Mouse (Mus musculus): ENCODE measurements around the gene Elf4.
A peak's percentile ranks its signal among the peaks of the same experiment; 100 is the strongest.

The Elf4 gene

DNA sequence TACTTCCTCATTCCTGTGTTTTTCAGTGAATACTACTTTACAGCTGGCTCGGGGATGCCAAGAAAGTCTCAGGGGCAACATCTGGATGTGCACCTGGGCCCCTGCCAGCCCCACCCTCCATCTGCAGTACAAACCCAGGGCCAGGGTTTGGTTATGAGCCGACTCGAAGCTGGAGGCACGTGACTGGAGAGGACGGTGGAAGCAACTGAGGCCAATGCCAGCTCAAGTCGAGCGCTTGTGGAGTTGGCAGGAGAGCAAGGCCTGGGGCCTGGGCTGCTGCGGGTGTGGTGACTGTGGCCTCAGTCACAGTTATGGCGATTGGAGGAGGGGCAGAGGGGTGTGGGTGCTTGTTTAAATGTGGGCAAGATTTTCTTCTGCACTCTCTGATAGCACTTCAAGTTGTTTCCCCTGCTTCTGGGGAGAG lies 27.4 kb downstream of the Elf4 start:
- no peak for DNase-seq

DNA sequence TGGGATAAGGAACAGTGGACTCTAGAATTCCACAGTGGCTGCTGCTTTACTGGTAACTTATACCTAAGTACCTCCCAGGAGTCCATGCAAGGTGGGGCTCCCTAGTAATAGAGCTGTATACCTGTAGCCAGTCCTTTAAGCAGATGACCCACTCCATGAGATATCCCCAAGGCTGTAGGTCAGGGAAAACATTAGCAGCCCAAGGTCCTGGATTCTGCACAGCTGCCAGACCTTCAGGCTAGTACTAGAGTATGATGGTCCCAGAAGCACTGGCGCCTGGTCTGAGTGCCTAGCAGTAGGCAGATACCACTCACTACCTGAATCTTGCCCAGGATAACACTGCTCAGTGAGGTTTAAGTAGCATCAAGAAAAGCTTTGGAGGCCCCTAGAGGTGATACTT lies 28.7 kb downstream of the Elf4 start:
- DNase-seq, result no peak

DNA sequence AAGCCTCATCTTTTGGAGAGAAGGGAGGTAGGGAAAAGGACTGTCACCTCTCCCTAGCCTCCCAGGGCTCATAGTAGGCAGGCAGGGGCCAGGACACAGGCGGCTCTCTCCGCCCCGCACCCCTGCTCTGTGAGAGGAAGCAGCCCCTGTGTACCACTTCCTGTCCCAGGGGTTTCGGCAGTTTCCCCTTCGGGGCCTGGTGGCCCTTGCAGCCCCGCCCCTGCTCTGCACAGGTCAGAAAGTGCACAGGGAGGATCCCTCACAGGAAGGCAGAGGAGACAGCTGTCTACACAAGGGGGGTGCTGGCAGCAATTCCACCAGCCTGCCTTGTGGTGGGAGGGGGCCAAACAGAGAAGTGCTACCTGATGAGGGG lies 29.4 kb downstream of the Elf4 start:
- DNase-seq, result no peak

DNA sequence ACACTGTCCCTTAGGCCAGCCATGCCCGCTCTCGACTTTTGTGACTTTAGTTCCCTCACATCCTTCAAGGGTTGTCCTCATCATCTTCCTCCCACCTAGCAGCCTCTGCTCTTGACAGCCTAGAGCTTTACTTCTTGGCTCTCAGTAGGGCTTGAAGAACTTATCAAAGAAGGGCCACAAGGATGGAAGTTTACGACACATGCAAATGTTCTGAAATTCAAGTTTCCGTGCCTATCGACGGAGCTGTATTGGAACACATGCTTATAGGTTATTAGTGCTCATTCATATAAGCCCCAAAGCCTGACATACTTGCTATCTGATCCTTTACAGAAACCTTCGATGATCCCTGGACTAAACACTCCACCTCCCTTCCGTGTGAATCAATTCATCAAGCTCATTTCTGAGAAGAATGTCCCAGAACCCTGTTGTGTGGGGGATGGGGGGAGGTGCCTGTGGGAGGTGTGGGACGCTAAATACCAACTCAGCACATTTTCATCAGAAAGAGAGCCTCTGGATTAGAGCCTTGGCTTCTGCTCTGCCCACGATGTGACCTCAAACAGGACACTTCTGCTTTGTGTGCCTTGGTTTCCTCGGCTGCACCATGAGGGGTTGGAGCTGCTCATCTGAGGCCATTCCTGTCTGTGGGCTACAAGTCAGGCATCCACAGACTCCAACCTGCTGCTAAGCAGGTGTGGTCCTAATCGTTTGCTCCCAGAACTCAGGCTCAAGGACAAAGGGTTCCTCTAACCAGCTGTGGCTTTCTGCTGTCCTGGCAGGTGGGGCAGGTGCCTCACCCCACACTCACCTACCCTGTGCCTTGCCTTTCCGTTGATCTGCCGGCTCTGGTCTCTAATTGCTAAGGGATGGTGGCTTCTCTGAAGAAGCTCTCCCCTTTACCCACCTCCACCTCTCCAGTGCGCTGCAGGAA lies 30.1 kb downstream of the Elf4 start:
- DNase-seq, result no peak

DNA sequence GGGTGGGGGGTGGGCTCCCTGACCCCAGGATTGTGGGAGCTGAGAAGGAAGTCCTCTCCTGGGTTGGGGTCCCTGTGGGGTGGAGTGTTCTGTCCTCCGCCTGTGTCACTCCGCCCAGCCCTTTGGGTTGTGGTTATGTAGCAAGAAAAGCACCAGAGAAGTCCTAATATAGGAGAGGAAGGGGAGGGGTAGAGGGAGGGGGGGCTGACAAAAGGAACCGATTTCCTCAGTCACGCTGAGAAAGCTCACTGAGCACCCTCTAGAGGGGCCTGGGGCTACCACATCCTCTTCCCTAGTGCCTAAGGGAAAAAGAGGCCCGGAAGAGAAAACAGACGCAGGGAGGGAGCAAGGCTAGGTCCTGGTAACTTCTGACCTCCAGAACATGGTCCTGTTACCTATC lies 33.4 kb downstream of the Elf4 start:
- no peak for DNase-seq

DNA sequence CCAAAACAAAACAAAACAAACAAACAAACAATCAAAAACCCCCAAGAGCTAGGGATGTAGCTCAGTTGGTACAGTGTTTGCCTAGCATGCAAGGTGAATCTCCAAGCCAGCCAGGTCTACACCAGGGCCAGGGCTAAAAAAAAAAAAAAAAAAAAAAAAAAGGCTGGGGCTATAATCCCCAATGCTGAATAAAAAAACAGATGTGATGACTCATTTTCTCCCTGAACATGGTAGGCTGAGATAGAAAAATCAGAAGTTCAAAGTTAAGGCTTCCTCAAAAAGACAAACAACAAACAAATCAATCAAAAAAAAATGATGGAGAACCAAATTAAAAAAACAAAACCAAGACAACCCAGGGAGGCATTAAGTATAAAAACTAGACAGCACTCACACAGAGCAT lies 33.8 kb downstream of the Elf4 start:
- no peak for DNase-seq

DNA sequence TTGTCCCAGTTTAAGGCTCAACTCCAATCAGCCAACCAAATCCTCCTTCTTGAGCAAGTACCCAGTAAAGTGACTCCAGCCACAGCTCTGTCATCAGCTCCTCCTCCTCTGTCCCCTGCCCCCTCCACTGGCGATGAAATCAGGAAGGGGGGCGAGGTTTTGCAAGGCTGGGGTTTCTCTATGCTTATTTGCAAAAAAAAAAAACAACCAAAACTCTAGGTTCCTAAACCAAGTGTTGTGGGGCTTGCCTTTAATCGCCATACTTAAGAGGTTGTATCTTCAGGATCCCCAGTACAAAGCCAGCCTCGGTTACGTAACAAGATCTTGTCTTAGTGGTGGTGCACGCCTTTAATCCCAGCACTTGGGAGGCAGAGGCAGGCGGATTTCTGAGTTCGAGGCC lies 34.3 kb downstream of the Elf4 start:
- no peak for DNase-seq

DNA sequence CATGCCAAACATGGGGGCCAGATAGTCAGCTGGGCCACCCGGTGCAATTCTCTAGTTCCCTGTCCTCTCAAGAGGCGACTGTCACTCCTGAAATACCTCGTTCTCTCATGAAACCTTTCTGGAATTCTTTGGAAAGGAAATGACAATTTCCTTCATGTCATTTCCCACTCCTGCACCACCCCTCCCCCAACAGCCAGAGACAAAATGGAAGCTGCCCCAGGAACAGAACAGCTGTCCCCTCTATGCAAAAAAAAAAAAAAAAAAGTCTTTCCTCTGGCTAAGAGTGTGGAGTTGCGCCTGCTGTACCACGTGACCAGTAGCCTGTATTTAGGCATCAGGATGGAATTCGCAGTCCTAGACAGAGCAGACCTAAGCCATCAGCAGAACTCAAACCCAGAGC lies 34.7 kb downstream of the Elf4 start:
- no peak for DNase-seq

DNA sequence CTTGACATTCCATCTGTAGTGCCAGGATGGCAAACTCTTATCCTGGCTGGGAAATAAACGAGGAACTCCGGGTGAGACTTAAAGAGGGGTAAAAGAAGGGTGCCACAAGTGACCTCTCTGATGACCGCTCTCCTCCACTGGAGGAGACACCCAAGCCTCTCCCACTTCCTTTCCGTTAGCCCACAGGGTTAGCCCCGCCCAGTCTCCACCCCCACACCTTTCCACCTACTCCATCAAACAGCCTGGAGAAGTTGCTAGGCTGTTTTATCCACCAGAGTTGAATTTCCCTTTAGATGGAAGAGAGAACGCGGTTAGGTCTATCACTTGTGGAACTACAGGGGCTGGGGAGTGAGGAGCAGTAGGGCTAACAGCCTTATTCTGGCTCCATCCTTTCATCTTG lies 37.7 kb downstream of the Elf4 start:
- no peak for DNase-seq

DNA sequence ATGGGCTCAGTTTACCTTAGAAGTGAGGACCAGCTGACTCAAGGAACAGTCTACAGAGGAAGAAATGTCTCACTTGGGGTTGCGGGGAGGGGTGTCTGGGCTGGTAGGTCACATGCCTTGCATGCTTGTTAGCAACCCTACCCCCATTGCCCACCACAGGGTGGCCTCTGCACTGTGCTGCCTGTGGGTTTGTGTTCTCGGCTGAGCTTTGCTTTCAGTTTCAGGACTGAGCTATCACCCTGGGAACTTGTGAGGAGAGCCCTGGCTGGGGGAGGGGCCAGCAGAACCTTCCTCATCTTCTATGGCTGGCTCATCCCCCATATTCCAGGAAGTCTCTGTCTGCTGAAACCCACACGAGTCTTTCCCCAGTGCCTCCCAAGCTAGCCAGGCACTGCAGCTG lies 38.3 kb downstream of the Elf4 start:
- DNase-seq, result no peak

DNA sequence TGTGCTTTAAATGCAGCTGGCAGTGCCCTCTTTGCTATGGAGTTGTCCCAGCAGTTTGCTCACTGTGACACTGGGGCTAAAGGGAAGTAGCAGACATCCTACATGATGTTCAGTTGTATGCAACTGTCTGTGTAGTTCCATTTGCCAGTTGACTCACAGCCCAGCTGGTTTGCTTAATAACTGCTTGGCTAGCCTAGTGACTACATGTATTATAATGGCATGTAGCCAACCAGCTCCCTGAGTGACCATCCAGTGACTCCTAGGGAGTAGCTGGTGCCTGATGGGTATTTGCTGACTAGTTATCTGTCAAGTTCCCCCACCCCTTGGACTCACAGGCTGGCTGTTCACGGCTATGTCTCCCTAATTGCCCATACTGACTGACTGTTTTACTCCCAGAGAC lies 39.3 kb downstream of the Elf4 start:
- DNase-seq, result no peak

DNA sequence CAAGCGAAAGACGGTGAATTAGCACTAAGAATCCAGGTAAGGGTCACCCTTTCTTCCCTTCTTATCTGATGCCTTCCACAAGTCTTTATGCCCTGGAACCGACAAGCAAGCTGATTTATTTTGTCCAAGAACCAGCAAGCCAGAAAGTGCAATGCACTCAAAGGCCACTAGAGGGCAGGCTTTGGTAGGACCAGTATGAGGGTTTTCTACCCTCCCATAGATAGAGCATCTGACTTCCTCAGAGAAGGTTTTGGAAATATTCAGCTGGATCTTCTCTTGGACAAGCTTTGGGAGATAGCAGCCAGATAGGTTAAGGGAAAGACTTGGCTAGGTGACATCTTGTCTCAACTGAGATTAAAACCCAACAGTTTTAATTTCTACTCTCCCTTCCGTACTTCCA lies 39.9 kb downstream of the Elf4 start:
- DNase-seq, result peak; percentile 51 to 58

DNA sequence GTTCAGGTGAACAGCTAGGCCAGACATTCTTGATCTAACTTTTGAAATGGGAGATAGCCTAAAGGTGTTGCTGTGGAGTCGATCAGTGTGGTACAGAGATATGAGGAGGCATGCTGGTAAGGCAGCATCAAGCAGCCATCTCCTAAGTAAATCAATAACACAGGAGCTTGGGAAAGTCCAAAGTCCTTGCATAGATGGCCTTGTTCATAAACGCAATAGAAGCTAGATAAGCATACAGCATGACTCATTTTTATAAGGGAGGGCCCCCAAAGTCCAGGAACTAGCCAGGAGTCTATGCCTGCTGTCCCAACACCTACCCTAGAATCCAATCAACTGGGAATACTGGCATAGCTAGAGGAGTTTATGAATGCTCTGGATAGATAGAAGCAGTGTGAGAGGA lies 44.5 kb downstream of the Elf4 start:
- DNase-seq, result no peak

DNA sequence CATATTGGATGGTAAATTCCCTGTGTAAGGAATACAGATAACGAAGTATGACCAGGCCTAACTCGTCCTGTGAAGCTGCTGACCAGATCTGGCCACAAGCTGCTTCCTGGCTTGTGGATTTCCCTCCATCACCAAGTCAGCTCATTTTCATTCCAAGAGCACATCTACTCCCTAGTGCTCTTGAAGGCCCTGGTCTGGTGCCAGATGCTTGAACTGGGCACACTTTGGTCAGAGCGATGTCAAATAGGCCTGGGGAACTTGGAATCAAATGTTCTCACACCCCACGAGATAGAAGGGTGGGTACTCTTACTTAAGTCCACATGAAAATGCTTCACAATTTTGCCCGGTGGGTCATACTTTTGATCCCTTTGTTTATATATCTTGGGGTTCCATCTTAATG lies 48.6 kb downstream of the Elf4 start:
- DNase-seq, result no peak

DNA sequence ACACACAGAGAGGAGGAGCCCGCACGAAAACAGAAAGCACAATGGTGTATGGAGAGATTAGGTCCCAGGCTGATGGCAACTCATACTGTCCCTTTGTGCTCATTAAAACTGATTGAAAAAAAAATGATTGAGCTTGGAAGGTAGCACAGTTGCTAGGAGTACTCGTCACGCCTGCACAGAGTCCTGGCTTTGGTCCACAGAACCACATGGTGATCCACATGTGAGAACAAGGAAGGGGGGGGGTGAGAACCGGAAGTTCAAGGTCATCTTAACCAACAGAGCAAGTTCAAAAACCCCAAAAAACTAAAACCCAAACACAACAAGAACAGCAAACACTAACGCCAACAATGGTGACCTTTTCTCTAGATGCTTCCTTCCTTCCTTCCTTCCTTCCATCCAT lies 50.3 kb downstream of the Elf4 start:
- no peak for DNase-seq

DNA sequence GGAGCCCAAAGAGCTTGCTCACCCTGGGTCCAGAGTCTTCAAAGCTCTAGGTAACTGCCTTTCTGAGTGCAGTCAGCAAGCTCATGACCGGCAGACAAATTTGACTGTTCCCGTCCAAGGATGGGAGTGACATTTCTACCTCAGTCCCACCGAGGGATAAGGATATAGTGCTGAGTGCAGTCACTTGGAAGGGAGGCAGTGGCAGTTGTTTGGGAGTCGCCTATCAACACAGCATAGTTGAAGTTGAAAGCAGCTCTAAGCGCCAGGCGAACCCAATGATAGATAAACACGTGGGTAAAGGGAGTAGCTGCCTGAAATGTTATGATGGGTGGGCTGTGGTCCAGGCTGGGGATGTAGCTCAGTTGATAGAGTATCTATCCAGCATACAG lies 52.5 kb downstream of the Elf4 start:
- no peak for DNase-seq

DNA sequence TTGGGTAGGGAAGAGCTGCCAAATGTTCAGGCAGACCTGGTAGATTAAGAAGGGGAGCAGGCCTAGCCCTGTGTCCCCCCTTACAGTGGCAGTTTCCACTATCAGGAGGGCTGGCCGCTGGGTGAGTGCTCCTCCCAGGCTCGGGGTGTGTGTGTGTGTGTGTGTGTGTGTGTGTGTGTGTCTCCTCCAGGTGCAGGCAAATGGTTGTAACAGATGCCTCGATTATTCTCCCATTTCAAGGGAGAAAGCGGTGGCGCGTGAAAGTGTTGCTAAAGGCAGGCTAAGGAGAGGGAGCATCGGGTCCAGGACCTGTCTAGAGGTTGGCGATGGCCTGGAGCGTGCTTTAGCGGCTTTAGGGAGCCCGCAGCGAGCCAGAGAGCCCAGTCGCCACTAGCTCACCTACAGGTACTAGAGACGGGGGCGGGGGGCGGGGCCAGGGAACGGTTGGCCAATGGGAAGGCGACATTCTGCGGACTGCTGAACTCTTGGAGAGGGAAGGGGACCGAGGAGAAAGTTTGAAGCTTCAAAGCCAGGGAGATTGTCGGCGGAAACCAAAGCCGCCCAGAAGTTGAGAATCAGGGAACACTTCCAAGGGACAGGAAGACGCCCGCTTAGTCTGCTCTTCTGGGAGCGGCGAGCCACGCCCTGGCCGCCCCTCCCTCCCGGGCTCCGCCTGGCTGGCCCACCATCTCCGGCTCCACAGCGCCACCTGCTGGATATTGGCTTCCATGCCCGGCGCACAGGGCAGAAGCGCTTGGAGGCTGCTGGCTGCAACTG lies 53.1 kb downstream of the Elf4 start:
- peak; percentile 84 to 91 for DNase-seq

DNA sequence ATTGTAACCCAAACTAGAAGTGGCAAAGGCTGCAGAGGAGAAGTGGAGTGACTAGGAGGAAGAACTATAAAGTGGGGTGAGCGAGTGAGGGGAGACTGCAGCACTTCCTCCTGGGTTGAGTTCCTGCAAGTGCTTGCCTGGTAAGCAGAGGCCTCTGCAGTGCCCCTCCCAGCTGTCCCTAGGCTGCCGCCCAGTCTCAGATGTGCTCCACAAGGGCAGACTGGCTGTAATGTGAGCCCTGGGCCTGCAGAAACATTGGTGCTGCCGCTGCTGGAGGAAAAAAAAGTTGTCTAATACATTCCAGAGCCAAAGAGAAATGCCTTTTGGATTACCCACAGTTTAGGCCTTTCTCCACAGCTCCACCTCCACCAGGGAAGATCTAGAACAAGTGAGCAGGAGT lies 57.8 kb downstream of the Elf4 start:
- DNase-seq, result no peak

DNA sequence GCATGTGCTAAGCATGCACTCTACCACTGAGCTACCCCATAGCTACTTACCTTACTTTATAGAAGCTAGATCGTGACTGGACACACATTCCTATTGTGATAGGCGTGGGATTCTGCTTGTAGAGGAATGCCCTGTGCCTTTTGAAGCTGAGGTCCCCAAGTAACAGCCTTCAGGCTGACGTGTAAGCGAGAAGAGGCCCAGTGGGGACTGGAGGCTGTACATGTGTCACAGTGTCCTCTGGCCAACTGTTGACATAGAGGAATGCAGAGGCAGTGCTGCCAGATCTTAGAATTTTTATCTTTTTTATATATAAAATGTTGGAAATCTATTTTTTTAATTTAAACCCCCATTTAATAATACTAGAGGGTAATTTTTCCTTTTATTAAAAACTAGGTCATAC lies 62.9 kb downstream of the Elf4 start:
- no peak for DNase-seq

DNA sequence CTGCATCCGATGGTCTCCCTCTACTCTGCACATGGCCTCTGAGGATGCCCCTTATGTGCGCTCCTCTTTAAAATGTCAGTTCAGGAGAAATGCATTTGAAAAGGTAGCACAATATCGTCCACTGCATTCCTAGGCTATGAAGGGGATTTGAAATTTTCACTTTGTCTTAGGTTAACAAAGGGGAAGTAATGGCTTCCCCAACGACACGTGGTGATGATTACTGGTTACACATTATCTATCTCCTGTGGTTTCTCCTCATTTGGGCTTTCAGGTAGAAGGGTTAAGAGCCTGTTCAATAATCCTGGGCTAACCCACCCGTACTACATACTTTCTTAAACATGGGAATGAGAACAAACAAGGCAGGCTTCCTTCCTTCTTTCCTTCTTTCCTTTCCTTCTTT lies 73.6 kb downstream of the Elf4 start:
- no peak for DNase-seq

DNA sequence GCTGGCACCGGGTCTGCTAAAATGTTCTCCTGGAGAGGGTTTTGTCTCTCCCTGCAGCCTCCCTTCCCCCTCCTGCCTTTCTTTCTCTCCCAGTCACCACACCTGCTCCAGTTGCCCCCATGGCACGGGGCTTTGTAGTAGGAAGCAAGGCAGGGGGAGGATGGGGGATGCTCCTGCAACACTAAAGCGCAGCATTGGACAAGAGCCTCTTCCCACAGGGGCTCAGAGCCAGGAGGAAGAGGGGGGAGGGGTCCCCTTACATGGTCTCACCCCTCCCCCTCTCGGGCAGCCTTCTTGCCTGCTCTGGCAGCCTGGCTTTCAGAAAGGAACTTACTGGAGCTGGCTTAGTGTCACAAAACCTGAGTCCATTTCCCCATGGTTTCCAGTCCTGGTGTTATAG lies 77.0 kb downstream of the Elf4 start:
- DNase-seq, result no peak

DNA sequence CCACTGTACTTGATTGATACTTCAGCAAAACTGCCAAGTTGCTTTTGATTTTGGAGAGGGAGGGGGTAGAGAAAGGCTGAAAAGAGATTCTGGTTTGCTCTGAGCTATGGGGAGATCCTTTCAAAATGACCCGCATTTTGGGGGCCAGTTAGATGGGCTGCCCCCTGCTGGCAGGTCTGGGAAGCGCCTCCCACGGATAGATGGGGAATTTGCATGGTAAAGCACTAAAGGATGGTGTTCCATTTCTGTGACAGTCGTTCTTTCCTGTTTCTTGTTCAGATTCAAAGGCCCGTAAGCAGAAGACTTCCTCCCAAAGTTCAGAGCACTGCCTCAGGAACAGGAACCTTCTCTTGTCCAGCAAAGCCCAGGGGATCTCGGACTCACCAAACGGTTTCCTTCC lies 79.3 kb downstream of the Elf4 start:
- peak; percentile 39 to 59 for DNase-seq

DNA sequence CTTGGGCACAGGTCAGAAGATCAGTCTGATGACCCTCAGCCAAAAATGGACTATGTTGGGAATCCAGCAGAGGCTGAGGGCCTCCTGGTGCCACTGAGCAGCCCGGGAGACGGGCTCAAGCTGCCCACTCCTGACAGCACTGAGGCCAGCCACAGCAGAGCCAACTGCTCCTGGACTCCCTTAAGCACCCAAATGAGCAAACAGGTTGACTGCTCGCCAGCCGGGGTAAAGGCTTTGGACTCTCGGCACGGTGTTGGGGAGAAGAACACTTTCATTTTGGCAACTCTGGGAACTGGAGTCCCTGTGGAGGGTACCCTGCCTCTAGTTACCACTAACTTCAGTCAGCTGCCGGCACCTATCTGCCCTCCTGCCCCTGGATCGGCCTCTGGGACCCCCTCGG lies 95.1 kb downstream of the Elf4 start:
- DNase-seq, result no peak

DNA sequence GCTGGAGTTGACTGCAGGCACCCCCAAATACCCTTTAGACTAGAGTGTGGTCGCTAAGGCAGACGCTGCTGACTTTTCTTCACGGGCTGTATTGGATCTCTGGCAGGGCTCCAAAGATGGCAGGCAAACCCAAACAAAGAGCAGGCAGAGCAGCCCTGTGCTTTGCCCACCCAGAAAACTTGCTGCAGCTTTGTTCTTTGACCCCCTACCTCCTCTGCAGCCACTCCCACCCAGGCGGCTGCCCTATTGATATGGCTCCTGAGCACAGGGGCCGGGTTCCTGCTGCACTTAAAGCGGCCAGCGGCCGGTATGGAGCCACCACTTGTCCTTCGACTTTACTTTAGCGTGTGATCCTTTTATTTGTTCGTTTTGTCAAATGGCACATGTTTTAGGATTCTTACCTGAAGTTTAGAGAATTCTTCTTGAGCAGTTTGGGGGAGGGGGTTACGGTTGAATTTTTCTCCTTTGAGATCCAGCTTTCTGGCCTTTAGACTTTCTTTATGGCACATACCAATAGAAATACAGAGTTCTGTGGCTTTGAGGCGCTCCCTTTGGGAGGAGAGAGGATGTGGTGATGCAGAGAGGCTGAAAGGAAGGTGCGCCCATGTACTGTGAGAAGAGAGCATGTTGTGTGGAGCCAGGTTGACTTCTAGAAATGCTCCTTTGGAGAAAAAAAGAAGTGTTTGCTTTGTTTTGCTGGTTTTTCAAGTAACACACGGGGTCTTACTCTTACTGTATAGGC lies 96.9 kb downstream of the Elf4 start:
- DNase-seq, result no peak

All from cerebellum, adult 18-20 months (tissue).